Mouse (Mus musculus): Measurements from ENCODE around the gene Hils1. TPM values are rescaled to one million over a fixed set of nuclear protein-coding genes. Genes with fewer than 3 reads are reported as not detected.
"Not testable (repeated sequence)": the region's sequence is repeated elsewhere in the genome, so short reads cannot be mapped to it uniquely, and the experiment has no call there.

The Hils1 gene
- polyA plus RNA-seq, 1 experiment from 2014 or later = not detected

- WGBS = 30% methylated on average over 4 of the region's 4 CpGs
- no peaks in the 10 kb centered on the region for H3K27me3 ChIP-seq (ENCODE audit: insufficient read depth, low read length)
- peaks cover 33% of the 10 kb centered on the region for H3K36me3 ChIP-seq (ENCODE audit: insufficient read depth, low read length)
- no peaks in the 10 kb centered on the region for H3K9me3 ChIP-seq (ENCODE audit: low read length)
- peaks cover 31% of the 10 kb centered on the region for H3K4me1 ChIP-seq (ENCODE audit: insufficient read depth, low read length)
- H3K27ac ChIP-seq (ENCODE audit: low read length) = peak overlapping the region; percentile 53
- peak overlapping the region; percentile 65 for H3K9ac ChIP-seq (replicated peaks; ENCODE audit: low read length)
- no peak for ATAC-seq (ENCODE audit: low FRiP score, low TSS enrichment)
- peak overlapping the region; percentile 49 for H3K4me3 ChIP-seq (ENCODE audit: low read length)
- H3K4me2 ChIP-seq (replicated peaks; ENCODE audit: low read depth, low read length) = peak overlapping the region; percentile 65
These were observed 38.6 kb downstream of the Hils1 start for GRCm38 (mm10) chr11:95006038-95006437.

- peak; percentile 52 for ATAC-seq (ENCODE audit: low FRiP score, low TSS enrichment)
- peaks cover 36% of the 10 kb centered on the region for H3K4me1 ChIP-seq (ENCODE audit: insufficient read depth, low read length)
- peak overlapping the region; percentile 65 for H3K9ac ChIP-seq (replicated peaks; ENCODE audit: low read length)
- H3K27ac ChIP-seq (ENCODE audit: low read length) = peak overlapping the region; percentile 53
- H3K4me3 ChIP-seq (ENCODE audit: low read length) = peak overlapping the region; percentile 49
- H3K9me3 ChIP-seq (ENCODE audit: low read length) = no peaks in the 10 kb centered on the region
- WGBS = 2% methylated on average over 27 of the region's 27 CpGs
- H3K36me3 ChIP-seq (ENCODE audit: insufficient read depth, low read length) = peaks cover 30% of the 10 kb centered on the region
- H3K4me2 ChIP-seq (replicated peaks; ENCODE audit: low read depth, low read length) = peak overlapping the region; percentile 65
- no peaks in the 10 kb centered on the region for H3K27me3 ChIP-seq (ENCODE audit: insufficient read depth, low read length)
These were observed 39.3 kb downstream of the Hils1 start for GRCm38 (mm10) chr11:95006525-95007219.

- Histone ChIP-seq H3K9me3 (ENCODE audit: low read length) (no peaks in the 10 kb centered on the region), H3K27ac (ENCODE audit: low read length) (peak overlapping the region; percentile 53), H3K36me3 (ENCODE audit: insufficient read depth, low read length) (peaks cover 23% of the 10 kb centered on the region), H3K9ac (replicated peaks; ENCODE audit: low read length) (no peak overlapping the region), H3K27me3 (ENCODE audit: insufficient read depth, low read length) (no peaks in the 10 kb centered on the region), H3K4me2 (replicated peaks; ENCODE audit: low read depth, low read length) (peak overlapping the region; percentile 65; the same call in 1 of the 2 replicates), H3K4me1 (ENCODE audit: insufficient read depth, low read length) (peaks cover 43% of the 10 kb centered on the region), H3K4me3 (ENCODE audit: low read length) (no peak overlapping the region)
- no peak for ATAC-seq (ENCODE audit: low FRiP score, low TSS enrichment)
- 58% methylated on average over 3 of the region's 3 CpGs for WGBS
These were observed 40.0 kb downstream of the Hils1 start for GRCm38 (mm10) chr11:95007418-95007817.

- H3K4me1 ChIP-seq (ENCODE audit: insufficient read depth, low read length) = peaks cover 47% of the 10 kb centered on the region
- no peaks in the 10 kb centered on the region for H3K27me3 ChIP-seq (ENCODE audit: insufficient read depth, low read length)
- H3K9ac ChIP-seq (replicated peaks; ENCODE audit: low read length) = peak overlapping the region; percentile 93
- peak overlapping the region; percentile 96 for H3K27ac ChIP-seq (ENCODE audit: low read length)
- H3K36me3 ChIP-seq (ENCODE audit: insufficient read depth, low read length) = peaks cover 12% of the 10 kb centered on the region; the same call in 1 of the 2 replicates
- WGBS = 28% methylated on average over 15 of the region's 15 CpGs
- H3K4me3 ChIP-seq (ENCODE audit: low read length) = peak overlapping the region; percentile 60
- no peaks in the 10 kb centered on the region for H3K9me3 ChIP-seq (ENCODE audit: low read length)
- ATAC-seq (ENCODE audit: low FRiP score, low TSS enrichment) = no peak
- H3K4me2 ChIP-seq (replicated peaks; ENCODE audit: low read depth, low read length) = peak overlapping the region; percentile 69
These were observed 41.6 kb downstream of the Hils1 start for GRCm38 (mm10) chr11:95008661-95009628.

GRCm38 (mm10) chr11:95009629-95010014 is 42.2 kb downstream of the Hils1 start, which contains the start of gene Samd14:
Samd14 (plus strand) TSS chr11:95009879.
- Histone ChIP-seq H3K27ac (ENCODE audit: low read length) (peak within 1 kb of the TSS; percentile 96), H3K9me3 (ENCODE audit: low read length) (no peaks in the 10 kb centered on the region), H3K9ac (replicated peaks; ENCODE audit: low read length) (peak within 1 kb of the TSS; percentile 93), H3K4me1 (ENCODE audit: insufficient read depth, low read length) (peaks cover 47% of the 10 kb centered on the region), H3K36me3 (ENCODE audit: insufficient read depth, low read length) (peaks cover 11% of the 10 kb centered on the region; the same call in 1 of the 2 replicates), H3K27me3 (ENCODE audit: insufficient read depth, low read length) (no peaks in the 10 kb centered on the region), H3K4me3 (ENCODE audit: low read length) (peak within 1 kb of the TSS; percentile 60), H3K4me2 (replicated peaks; ENCODE audit: low read depth, low read length) (peak within 1 kb of the TSS; percentile 69)
- WGBS = under 1% methylated on average over 30 of the region's 32 CpGs
- peak; percentile 72 for ATAC-seq (ENCODE audit: low FRiP score, low TSS enrichment)

GRCm38 (mm10) chr11:95010141-95010739 is 42.8 kb downstream of the Hils1 start:
- no peaks in the 10 kb centered on the region for H3K27me3 ChIP-seq (ENCODE audit: insufficient read depth, low read length)
- 0 out of 2 replicates have a peak, but pooled peaks cover 5% of the 10 kb centered on the region for H3K36me3 ChIP-seq (ENCODE audit: insufficient read depth, low read length)
- peak overlapping the region; percentile 93 for H3K9ac ChIP-seq (replicated peaks; ENCODE audit: low read length)
- under 1% methylated on average over 32 of the region's 40 CpGs for whole genome bisulfite sequencing
- H3K4me3 ChIP-seq (ENCODE audit: low read length) = peak overlapping the region; percentile 60
- peaks cover 47% of the 10 kb centered on the region for H3K4me1 ChIP-seq (ENCODE audit: insufficient read depth, low read length)
- peak overlapping the region; percentile 96 for H3K27ac ChIP-seq (ENCODE audit: low read length)
- no peak for ATAC-seq (ENCODE audit: low FRiP score, low TSS enrichment)
- no peaks in the 10 kb centered on the region for H3K9me3 ChIP-seq (ENCODE audit: low read length)
- peak overlapping the region; percentile 69 for H3K4me2 ChIP-seq (replicated peaks; ENCODE audit: low read depth, low read length)

- not testable (repeated sequence) for H3K36me3 ChIP-seq (ENCODE audit: insufficient read depth, low read length); H3K9me3 ChIP-seq (ENCODE audit: low read length); H3K27ac ChIP-seq (ENCODE audit: low read length); H3K27me3 ChIP-seq (ENCODE audit: insufficient read depth, low read length); ATAC-seq (ENCODE audit: low FRiP score, low TSS enrichment); H3K9ac ChIP-seq (replicated peaks; ENCODE audit: low read length)
- H3K4me2 ChIP-seq (replicated peaks; ENCODE audit: low read depth, low read length) = peak overlapping the region; percentile 69
- peaks cover 44% of the 10 kb centered on the region for H3K4me1 ChIP-seq (ENCODE audit: insufficient read depth, low read length)
- peak overlapping the region; percentile 60 for H3K4me3 ChIP-seq (ENCODE audit: low read length)
- WGBS = 7% methylated on average over 4 of the region's 4 CpGs
These were observed 43.5 kb downstream of the Hils1 start for GRCm38 (mm10) chr11:95010841-95011403.

GRCm38 (mm10) chr11:95011416-95011815 is 44.0 kb downstream of the Hils1 start:
- Histone ChIP-seq H3K9ac (replicated peaks; ENCODE audit: low read length) (peak overlapping the region; percentile 3; the same call in 1 of the 2 replicates), H3K4me2 (replicated peaks; ENCODE audit: low read depth, low read length) (peak overlapping the region; percentile 69), H3K9me3 (ENCODE audit: low read length) (no peaks in the 10 kb centered on the region), H3K4me1 (ENCODE audit: insufficient read depth, low read length) (peaks cover 39% of the 10 kb centered on the region), H3K4me3 (ENCODE audit: low read length) (peak overlapping the region; percentile 60; the same call in 1 of the 2 replicates), H3K36me3 (ENCODE audit: insufficient read depth, low read length) (no peaks in the 10 kb centered on the region), H3K27ac (ENCODE audit: low read length) (no peak overlapping the region), H3K27me3 (ENCODE audit: insufficient read depth, low read length) (no peaks in the 10 kb centered on the region)
- no peak for ATAC-seq (ENCODE audit: low FRiP score, low TSS enrichment)
- WGBS = 22% methylated on average over 1 of the region's 1 CpGs

GRCm38 (mm10) chr11:95012075-95012474 is 44.7 kb downstream of the Hils1 start:
- ATAC-seq (ENCODE audit: low FRiP score, low TSS enrichment) = no peak
- H3K27me3 ChIP-seq (ENCODE audit: insufficient read depth, low read length) = no peaks in the 10 kb centered on the region
- H3K4me3 ChIP-seq (ENCODE audit: low read length) = no peak overlapping the region
- no peaks in the 10 kb centered on the region for H3K36me3 ChIP-seq (ENCODE audit: insufficient read depth, low read length)
- H3K4me1 ChIP-seq (ENCODE audit: insufficient read depth, low read length) = peaks cover 33% of the 10 kb centered on the region
- H3K9me3 ChIP-seq (ENCODE audit: low read length) = no peaks in the 10 kb centered on the region
- H3K4me2 ChIP-seq (replicated peaks; ENCODE audit: low read depth, low read length) = peak overlapping the region; percentile 69; the same call in 1 of the 2 replicates
- 0 out of 2 replicates have a peak overlapping the region, but pooled peaks have one; percentile 3 for H3K9ac ChIP-seq (replicated peaks; ENCODE audit: low read length)
- peak overlapping the region; percentile 30; the same call in 1 of the 2 replicates for H3K27ac ChIP-seq (ENCODE audit: low read length)
- 53% methylated on average over 3 of the region's 3 CpGs for WGBS
